Mouse (Mus musculus) stomach, embryonic 16.5 days (tissue): ENCODE measurements around the gene Bmper. TPM values are rescaled to one million over a fixed set of nuclear protein-coding genes. Genes with fewer than 3 reads are reported as not detected.

ENCODE experiments used
- ATAC-seq: fragments of 200-750 bp; cut with Nextera tagmentation; 2 replicates; pipeline ENCODE4 v1.8.0; 2017; ENCODE audit warnings: moderate number of reproducible peaks, moderate TSS enrichment; ENCODE audit not compliant: insufficient read depth, low FRiP score
- H3K27ac ChIP-seq: fragments of 300-500 bp; sonication (generic); 2 replicates; pipeline ENCODE4 v1.5.1; 2014; ENCODE audit warnings: low read length
- H3K27me3 ChIP-seq: fragments of 300-500 bp; sonication (generic); 2 replicates; pipeline ENCODE4 v1.6.1; 2014; ENCODE audit warnings: low read length, control low read depth, mixed read lengths; ENCODE audit not compliant: control insufficient read depth, insufficient read depth
- H3K36me3 ChIP-seq: fragments of 300-500 bp; sonication (generic); 2 replicates; pipeline ENCODE4 v1.6.1; 2014; ENCODE audit warnings: low read length; ENCODE audit not compliant: control insufficient read depth, insufficient read depth
- H3K4me1 ChIP-seq: fragments of 300-500 bp; sonication (generic); 2 replicates; pipeline ENCODE4 v1.6.1; 2014; ENCODE audit warnings: low read length, control low read depth, mixed read lengths; ENCODE audit not compliant: control insufficient read depth, insufficient read depth
- H3K4me2 ChIP-seq: fragments of 300-500 bp; sonication (generic); 2 replicates; pipeline ENCODE4 v1.6.1; 2014; ENCODE audit warnings: low read depth, low read length, mixed read lengths
- H3K4me3 ChIP-seq: fragments of 300-500 bp; sonication (generic); replicated peaks from 2 replicates; pipeline ENCODE4 v1.5.1; 2014; ENCODE audit warnings: mild to moderate bottlenecking, low read length
- H3K9ac ChIP-seq: fragments of 300-500 bp; sonication (generic); 2 replicates; pipeline ENCODE4 v1.6.1; 2014; ENCODE audit warnings: low read length
- H3K9me3 ChIP-seq: fragments of 300-500 bp; sonication (generic); replicated peaks from 2 replicates; pipeline ENCODE4 v1.6.1; 2016; ENCODE audit warnings: low read length, control low read depth; ENCODE audit not compliant: control insufficient read depth
- WGBS: fragments of 180-500 bp; shearing (Covaris S2); extraction: QIAGEN DNeasy Blood & Tissue Kit; methylation state at CpG from one replicate; pipeline ENCODE4 v1.1.7; 2014; 5-methylcytosine and 5-hydroxymethylcytosine counted together
- polyA plus RNA-seq: library from polyadenylated mRNA; unstranded; fragments of >200 nt; fragmentation: Nextera tagmentation; extraction: Ambion mirVana; gene quantifications from 2 replicates; pipeline ENCODE4 v1.2.1, GENCODE M21; 2015

The Bmper gene
- polyA plus RNA-seq, 1 experiment from 2014 or later = 6.1 TPM

DNA sequence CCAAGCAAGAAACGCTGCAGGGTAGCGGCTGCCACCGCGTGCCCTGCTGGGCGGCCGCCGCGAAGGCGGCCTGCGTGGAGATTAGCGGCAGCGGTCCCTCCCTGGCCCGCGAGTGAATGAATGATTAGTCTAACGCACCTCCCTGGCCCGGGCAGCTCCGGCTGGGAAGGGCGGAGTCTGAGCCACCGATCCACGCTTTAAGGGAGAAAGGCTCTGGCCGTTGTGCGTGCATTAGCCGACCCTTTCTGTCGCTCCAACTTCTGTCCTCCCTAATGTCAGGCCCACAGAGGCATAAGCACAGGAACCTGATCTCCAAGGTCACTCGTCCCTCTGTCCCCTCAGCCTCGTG, 410 bp upstream of the Bmper start:
- H3K27ac ChIP-seq = peak overlapping the region; percentile 47
- under 1% methylated on average over 26 of the region's 26 CpGs for WGBS

DNA sequence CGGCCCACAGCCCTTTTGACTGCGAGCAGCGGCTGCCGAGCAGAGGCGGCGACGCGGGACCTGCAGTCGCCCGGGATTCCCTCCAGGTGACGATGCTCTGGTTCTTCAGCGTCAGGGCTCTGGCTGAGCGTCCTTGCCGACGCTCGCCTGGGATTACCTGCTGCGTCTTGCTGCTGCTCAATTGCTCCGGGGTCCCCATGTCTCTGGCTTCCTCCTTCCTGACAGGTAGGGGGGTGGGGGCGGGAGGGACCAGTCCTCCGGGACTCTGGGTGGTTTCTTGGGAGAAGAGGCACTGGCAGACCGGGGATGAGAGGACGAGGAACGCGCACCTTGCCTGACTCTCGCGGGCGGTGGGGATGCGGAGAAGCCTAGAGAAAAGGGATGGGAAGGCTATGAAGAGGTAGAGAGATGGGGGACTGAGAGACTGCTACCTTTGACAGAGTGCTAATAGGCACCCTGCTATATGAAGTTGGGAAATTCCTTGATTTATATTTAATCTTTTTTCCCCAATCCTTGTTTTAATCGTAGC, 737 bp downstream of the Bmper start:
- Histone ChIP-seq H3K9ac (peak overlapping the region; percentile 82), H3K27ac (no peak overlapping the region), H3K9me3 (no peaks in the 10 kb centered on the region), H3K4me3 (peak overlapping the region; percentile 66), H3K36me3 (no peaks in the 10 kb centered on the region), H3K27me3 (peaks cover 32% of the 10 kb centered on the region), H3K4me2 (peak overlapping the region; percentile 90), H3K4me1 (0 out of 2 replicates have a peak, but pooled peaks cover 2% of the 10 kb centered on the region)
- WGBS = 2% methylated on average over 29 of the region's 29 CpGs
- no peak for ATAC-seq

More for the DNA sequence above, 410 bp upstream of the Bmper start:
- Histone ChIP-seq H3K9me3 (no peaks in the 10 kb centered on the region), H3K36me3 (no peaks in the 10 kb centered on the region), H3K4me1 (0 out of 2 replicates have a peak, but pooled peaks cover 2% of the 10 kb centered on the region), H3K9ac (peak overlapping the region; percentile 82), H3K27me3 (peaks cover 32% of the 10 kb centered on the region), H3K4me3 (peak overlapping the region; percentile 66), H3K4me2 (peak overlapping the region; percentile 90)
- peak; percentile 45; the same call in 1 of the 2 replicates for ATAC-seq

GRCm38 (mm10) chr9:23233464-23234121, 10.7 kb downstream of the Bmper start:
- Histone ChIP-seq H3K4me1 (peaks cover 3% of the 10 kb centered on the region; the same call in 1 of the 2 replicates), H3K9me3 (no peaks in the 10 kb centered on the region), H3K27me3 (no peaks in the 10 kb centered on the region), H3K36me3 (no peaks in the 10 kb centered on the region), H3K4me3 (no peak overlapping the region), H3K9ac (no peak overlapping the region), H3K4me2 (no peak overlapping the region), H3K27ac (no peak overlapping the region)
- no peak for ATAC-seq
- 69% methylated on average over 8 of the region's 8 CpGs for WGBS

DNA sequence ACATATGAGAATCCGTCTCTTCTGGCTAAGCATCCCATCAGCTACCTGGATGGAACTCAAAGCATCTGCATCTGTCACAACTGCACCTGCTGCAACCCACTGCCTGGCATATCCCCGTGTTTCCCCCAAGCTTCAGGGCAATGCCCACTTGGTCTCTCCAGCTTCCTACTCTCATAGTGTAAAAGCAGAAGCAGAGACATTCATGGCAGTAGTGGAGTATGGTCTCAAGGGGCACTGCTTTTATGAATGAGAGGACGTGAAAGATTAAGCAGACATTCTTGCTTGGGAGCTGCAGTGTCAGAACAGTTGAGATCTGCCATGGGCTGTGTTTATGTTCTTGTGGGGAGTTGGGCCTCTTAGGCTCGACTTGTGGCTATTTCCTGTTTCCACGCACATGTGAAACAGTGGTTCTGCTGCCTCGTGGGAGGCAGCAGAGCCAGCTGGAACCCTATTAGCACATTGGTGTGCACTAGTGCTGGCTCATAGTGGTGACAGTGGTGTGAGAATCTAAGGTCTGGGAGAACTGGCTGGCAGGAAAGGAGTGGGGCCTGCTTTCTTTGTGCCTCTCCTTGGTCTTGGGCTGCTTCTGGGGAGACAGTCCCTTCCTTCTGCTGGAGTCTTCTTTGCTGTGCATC, 12.6 kb downstream of the Bmper start:
- 44% methylated on average over 6 of the region's 6 CpGs for WGBS
- no peak overlapping the region for H3K27ac ChIP-seq

GRCm38 (mm10) chr9:23236635-23237279, 13.9 kb downstream of the Bmper start:
- ATAC-seq = no peak

More for the DNA sequence above, 12.6 kb downstream of the Bmper start:
- Histone ChIP-seq H3K4me1 (peaks cover 3% of the 10 kb centered on the region; the same call in 1 of the 2 replicates), H3K27me3 (no peaks in the 10 kb centered on the region), H3K4me2 (no peak overlapping the region), H3K4me3 (no peak overlapping the region), H3K9me3 (no peaks in the 10 kb centered on the region), H3K36me3 (no peaks in the 10 kb centered on the region), H3K9ac (no peak overlapping the region)
- ATAC-seq = no peak

GRCm38 (mm10) chr9:23239011-23239410, 16.1 kb downstream of the Bmper start:
- Histone ChIP-seq H3K4me3 (no peak overlapping the region), H3K4me2 (no peak overlapping the region), H3K9me3 (no peaks in the 10 kb centered on the region), H3K27ac (no peak overlapping the region), H3K36me3 (no peaks in the 10 kb centered on the region), H3K9ac (no peak overlapping the region), H3K4me1 (peaks cover 3% of the 10 kb centered on the region; the same call in 1 of the 2 replicates), H3K27me3 (no peaks in the 10 kb centered on the region)
- WGBS = 43% methylated on average over 2 of the region's 2 CpGs
- no peak for ATAC-seq

More at GRCm38 (mm10) chr9:23236635-23237279, 13.9 kb downstream of the Bmper start:
- H3K4me3 ChIP-seq = no peak overlapping the region
- H3K4me2 ChIP-seq = no peak overlapping the region
- no peaks in the 10 kb centered on the region for H3K36me3 ChIP-seq
- no peak overlapping the region for H3K27ac ChIP-seq
- no peak overlapping the region for H3K9ac ChIP-seq
- no peaks in the 10 kb centered on the region for H3K27me3 ChIP-seq
- H3K4me1 ChIP-seq = peaks cover 3% of the 10 kb centered on the region; the same call in 1 of the 2 replicates
- H3K9me3 ChIP-seq = no peaks in the 10 kb centered on the region
- WGBS = 62% methylated on average over 6 of the region's 6 CpGs

DNA sequence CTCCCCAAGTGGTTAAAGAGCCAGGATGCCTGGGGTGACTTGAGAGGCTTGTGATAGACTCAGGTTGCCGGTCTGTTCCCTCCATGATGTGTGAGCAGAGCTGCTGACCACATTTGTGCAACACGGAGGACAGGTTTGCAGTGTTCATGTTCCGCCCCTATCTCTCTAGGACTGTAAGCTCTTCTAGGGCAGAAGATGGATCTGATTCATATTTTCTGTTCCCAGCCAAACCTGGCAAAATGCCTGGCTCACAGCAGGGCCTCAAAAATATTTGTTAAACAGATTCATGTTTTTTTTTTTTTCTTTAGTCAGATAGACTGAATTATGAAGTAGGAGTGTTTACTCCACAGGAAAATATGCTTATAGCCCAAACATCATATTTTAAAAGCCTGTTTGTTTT, 20.0 kb downstream of the Bmper start:
- WGBS = 64% methylated on average over 3 of the region's 3 CpGs

DNA sequence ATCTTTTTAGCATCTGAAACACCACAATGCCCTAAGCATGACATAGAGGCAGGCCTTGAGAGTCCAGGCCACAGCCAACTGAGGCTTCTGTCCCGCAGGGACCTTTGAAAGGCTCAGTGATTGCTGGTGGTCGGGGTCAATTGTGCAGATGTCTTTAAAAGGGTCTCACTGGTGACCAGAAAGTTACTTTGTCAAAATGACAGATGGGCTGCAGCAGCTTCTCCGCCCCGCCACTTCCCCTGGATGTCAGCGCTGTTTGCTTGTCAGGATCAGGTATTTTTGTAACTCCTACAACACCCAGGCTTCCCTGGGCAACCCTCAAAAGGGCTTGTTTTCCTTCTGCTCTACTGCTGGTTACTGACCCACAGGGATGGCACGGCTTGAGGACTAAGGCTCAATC, 21.0 kb downstream of the Bmper start:
- Histone ChIP-seq H3K4me1 (no peaks in the 10 kb centered on the region), H3K36me3 (no peaks in the 10 kb centered on the region), H3K27me3 (no peaks in the 10 kb centered on the region), H3K4me3 (no peak overlapping the region), H3K4me2 (no peak overlapping the region), H3K27ac (no peak overlapping the region), H3K9ac (no peak overlapping the region), H3K9me3 (no peaks in the 10 kb centered on the region)
- WGBS = 56% methylated on average over 6 of the region's 6 CpGs
- ATAC-seq = no peak

More for the DNA sequence above, 20.0 kb downstream of the Bmper start:
- Histone ChIP-seq H3K36me3 (no peaks in the 10 kb centered on the region), H3K9me3 (no peaks in the 10 kb centered on the region), H3K27ac (no peak overlapping the region), H3K4me3 (no peak overlapping the region), H3K4me1 (no peaks in the 10 kb centered on the region), H3K9ac (no peak overlapping the region), H3K4me2 (no peak overlapping the region), H3K27me3 (no peaks in the 10 kb centered on the region)
- ATAC-seq = no peak

- Histone ChIP-seq H3K36me3 (no peaks in the 10 kb centered on the region), H3K4me3 (no peak overlapping the region), H3K9ac (no peak overlapping the region), H3K4me2 (no peak overlapping the region), H3K9me3 (no peaks in the 10 kb centered on the region), H3K27me3 (no peaks in the 10 kb centered on the region), H3K4me1 (no peaks in the 10 kb centered on the region), H3K27ac (no peak overlapping the region)
- 75% methylated on average over 9 of the region's 9 CpGs for WGBS
- ATAC-seq = no peak
Observed at GRCm38 (mm10) chr9:23246389-23246788, 23.5 kb downstream of the Bmper start.
